In the genomic region with DNA sequence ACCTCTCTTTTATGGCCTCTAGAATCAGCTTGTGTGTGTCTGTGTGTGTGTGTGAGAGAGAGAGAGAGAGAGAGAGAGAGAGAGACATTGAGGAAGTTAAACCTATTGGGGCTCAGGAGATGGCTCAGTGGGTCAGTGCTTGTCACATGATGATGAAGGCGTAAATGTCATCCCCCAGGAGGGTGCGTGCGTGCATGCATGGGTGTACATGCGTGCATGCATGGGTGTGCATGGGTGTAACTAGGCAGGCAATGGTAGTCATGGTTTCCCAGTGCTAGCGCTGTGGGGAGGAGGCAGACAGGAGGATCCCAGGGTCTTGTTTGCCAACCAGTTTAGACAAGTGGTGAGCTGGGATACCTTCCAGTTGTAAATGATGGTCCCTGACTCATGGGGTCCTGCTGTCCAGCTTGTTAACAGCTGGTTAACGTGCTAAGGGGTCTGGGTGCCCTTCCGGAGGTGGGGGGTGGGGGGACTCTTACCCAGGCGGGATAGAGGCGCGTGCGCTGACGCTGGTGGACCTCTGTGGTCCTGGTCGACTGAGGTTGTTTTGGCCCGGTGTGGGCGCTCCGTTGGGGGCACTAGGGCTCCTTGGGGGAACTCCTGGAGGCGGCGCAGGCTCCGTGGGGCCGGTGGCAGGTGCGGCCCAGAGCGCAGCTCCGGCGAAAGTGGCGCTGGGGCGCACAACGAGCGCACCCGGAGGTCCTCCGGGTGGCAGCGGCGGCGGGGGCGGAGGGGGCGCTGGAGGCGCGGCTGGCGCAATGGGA, we compare ENCODE assay signal across 9 mouse cellular contexts. TPM values are rescaled to one million over a fixed set of nuclear protein-coding genes. Genes with fewer than 3 reads are reported as not detected.
DNase-seq lines count a peak whose midpoint lies in the region; ATAC-seq and TF ChIP-seq lines count a peak whose summit lies in the region.
"Had no signal": no experiment of that assay in that cellular context is flagged by ENCODE, and none has a peak within 500 bp of the region (broad histone marks: within the 10 kb centered on the region; RNA-seq: fewer than 3 reads in every experiment).

No protein-coding gene starts in this region.

- H3K4me1 ChIP-seq in forebrain, embryonic 11.5 days (replicated peaks; ENCODE audit: control insufficient read depth, insufficient read depth, low read length) = peaks cover 5% of the 10 kb centered on the region; the same call in 1 of the 2 replicates
- H3K4me1 ChIP-seq in forebrain, postnatal 0 days (ENCODE audit: insufficient read depth) = no peaks in the 10 kb centered on the region
- H3K4me1 ChIP-seq in lung, embryonic 15.5 days = no peaks in the 10 kb centered on the region
- no peaks in the 10 kb centered on the region for H3K4me1 ChIP-seq in lung, postnatal 0 days (ENCODE audit: insufficient read depth, low read depth, low read length)
- H3K4me1 ChIP-seq in forebrain, embryonic 12.5 days = peaks cover 22% of the 10 kb centered on the region
- peaks cover 32% of the 10 kb centered on the region for H3K4me1 ChIP-seq in midbrain, embryonic 15.5 days

- peak overlapping the region; percentile 43 for H3K4me2 ChIP-seq in forebrain, embryonic 11.5 days (ENCODE audit: low read depth, low read length, severe bottlenecking)
- H3K4me2 ChIP-seq in forebrain, postnatal 0 days (ENCODE audit: low read depth) = no peak overlapping the region
- peak overlapping the region; percentile 26; the same call in 1 of the 2 replicates for H3K4me2 ChIP-seq in lung, embryonic 15.5 days
- H3K4me2 ChIP-seq in lung, postnatal 0 days (replicated peaks; ENCODE audit: low read depth, low read length) = no peak overlapping the region
- peak overlapping the region; percentile 38 for H3K4me2 ChIP-seq in forebrain, embryonic 12.5 days
- peak overlapping the region; percentile 1; the same call in 1 of the 2 replicates for H3K4me2 ChIP-seq in midbrain, embryonic 15.5 days

- no peak for ATAC-seq in forebrain, embryonic 11.5 days (replicated peaks; ENCODE audit: low FRiP score)
- ATAC-seq in forebrain, postnatal 0 days = no peak
- no peak for ATAC-seq in lung, embryonic 15.5 days (ENCODE audit: borderline replicate concordance, extremely low read depth, low FRiP score, low TSS enrichment)
- no peak for ATAC-seq in lung, postnatal 0 days
- ATAC-seq in forebrain, embryonic 12.5 days (ENCODE audit: low FRiP score) = no peak
- ATAC-seq in midbrain, embryonic 15.5 days (replicated peaks) = no peak

- TF ChIP-seq CTCF in forebrain, postnatal 0 days (IDR thresholded peaks at IDR 0.05; ENCODE audit: low read depth) = no peak
- no peak for TF ChIP-seq CTCF in lung, postnatal 0 days (IDR thresholded peaks at IDR 0.05)

- no peak overlapping the region; the same call in 1 of the 2 replicates for H3K9ac ChIP-seq in forebrain, embryonic 11.5 days (ENCODE audit: low read length)
- H3K9ac ChIP-seq in forebrain, postnatal 0 days = no peak overlapping the region
- H3K9ac ChIP-seq in lung, embryonic 15.5 days = no peak overlapping the region
- H3K9ac ChIP-seq in lung, postnatal 0 days (replicated peaks; ENCODE audit: low read depth) = no peak overlapping the region
- H3K9ac ChIP-seq in forebrain, embryonic 12.5 days = no peak overlapping the region
- H3K9ac ChIP-seq in midbrain, embryonic 15.5 days = no peak overlapping the region

- WGBS in forebrain, embryonic 11.5 days = 14% methylated on average over 38 of the region's 38 CpGs
- 18% methylated on average over 38 of the region's 38 CpGs for WGBS in forebrain, postnatal 0 days
- WGBS in lung, embryonic 15.5 days = 17% methylated on average over 35 of the region's 38 CpGs
- 18% methylated on average over 36 of the region's 38 CpGs for WGBS in lung, postnatal 0 days
- 13% methylated on average over 34 of the region's 38 CpGs for WGBS in forebrain, embryonic 12.5 days
- 16% methylated on average over 37 of the region's 38 CpGs for WGBS in midbrain, embryonic 15.5 days

- intact Hi-C loops in left cerebral cortex, postnatal 14 days (cut with DNase I) = no loop called here

- H3K27ac ChIP-seq in forebrain, embryonic 11.5 days (ENCODE audit: low read depth, low read length) = no peak overlapping the region
- H3K27ac ChIP-seq in forebrain, postnatal 0 days (ENCODE audit: low read depth, low read length) = no peak overlapping the region
- H3K27ac ChIP-seq in lung, embryonic 15.5 days = no peak overlapping the region
- H3K27ac ChIP-seq in lung, postnatal 0 days (ENCODE audit: low read length) = no peak overlapping the region
- H3K27ac ChIP-seq in forebrain, embryonic 12.5 days = no peak overlapping the region
- H3K27ac ChIP-seq in midbrain, embryonic 15.5 days = no peak overlapping the region

- no peaks in the 10 kb centered on the region for H3K9me3 ChIP-seq in forebrain, embryonic 11.5 days (ENCODE audit: control insufficient read depth, low read length)
- H3K9me3 ChIP-seq in forebrain, postnatal 0 days (ENCODE audit: low read length) = no peaks in the 10 kb centered on the region
- no peaks in the 10 kb centered on the region for H3K9me3 ChIP-seq in lung, embryonic 15.5 days
- no peaks in the 10 kb centered on the region for H3K9me3 ChIP-seq in lung, postnatal 0 days (ENCODE audit: low read length)
- no peaks in the 10 kb centered on the region for H3K9me3 ChIP-seq in forebrain, embryonic 12.5 days
- no peaks in the 10 kb centered on the region for H3K9me3 ChIP-seq in midbrain, embryonic 15.5 days

- H3K36me3 ChIP-seq in forebrain, embryonic 11.5 days (ENCODE audit: control insufficient read depth, insufficient read depth, low read length) = no peaks in the 10 kb centered on the region
- peaks cover 38% of the 10 kb centered on the region for H3K36me3 ChIP-seq in forebrain, postnatal 0 days (ENCODE audit: insufficient read depth)
- no peaks in the 10 kb centered on the region for H3K36me3 ChIP-seq in lung, embryonic 15.5 days
- H3K36me3 ChIP-seq in lung, postnatal 0 days (ENCODE audit: insufficient read depth, low read length) = no peaks in the 10 kb centered on the region
- H3K36me3 ChIP-seq in forebrain, embryonic 12.5 days (replicated peaks) = peaks cover 3% of the 10 kb centered on the region; the same call in 1 of the 2 replicates
- H3K36me3 ChIP-seq in midbrain, embryonic 15.5 days (replicated peaks) = peaks cover 9% of the 10 kb centered on the region; the same call in 1 of the 2 replicates

- no peak for TF ChIP-seq EP300 in lung, postnatal 0 days (IDR thresholded peaks at IDR 0.05)

- peak overlapping the region; percentile 10 for H3K4me3 ChIP-seq in forebrain, embryonic 11.5 days (ENCODE audit: low read depth, low read length)
- no peak overlapping the region for H3K4me3 ChIP-seq in forebrain, postnatal 0 days (ENCODE audit: low read depth, low read length)
- H3K4me3 ChIP-seq in lung, embryonic 15.5 days = peak overlapping the region; percentile 3; the same call in 1 of the 2 replicates
- H3K4me3 ChIP-seq in lung, postnatal 0 days (ENCODE audit: low read depth, low read length) = no peak overlapping the region
- peak overlapping the region; percentile 19; the same call in 1 of the 2 replicates for H3K4me3 ChIP-seq in forebrain, embryonic 12.5 days (replicated peaks)
- no peak overlapping the region for H3K4me3 ChIP-seq in midbrain, embryonic 15.5 days

- peaks cover 41% of the 10 kb centered on the region for H3K27me3 ChIP-seq in forebrain, embryonic 11.5 days (ENCODE audit: control insufficient read depth, insufficient read depth, low read length)
- H3K27me3 ChIP-seq in forebrain, postnatal 0 days (ENCODE audit: insufficient read depth, low read length) = no peaks in the 10 kb centered on the region; the same call in 1 of the 2 replicates
- H3K27me3 ChIP-seq in lung, embryonic 15.5 days = peaks cover 71% of the 10 kb centered on the region
- H3K27me3 ChIP-seq in lung, postnatal 0 days (replicated peaks; ENCODE audit: insufficient read depth, low read length) = peaks cover 28% of the 10 kb centered on the region
- peaks cover 74% of the 10 kb centered on the region for H3K27me3 ChIP-seq in forebrain, embryonic 12.5 days
- peaks cover 19% of the 10 kb centered on the region for H3K27me3 ChIP-seq in midbrain, embryonic 15.5 days (replicated peaks)

- no peak for DNase-seq in forebrain, embryonic 11.5 days (ENCODE audit: low spot score)
- no peak for DNase-seq in forebrain, postnatal 0 days
- DNase-seq in lung, postnatal 0 days (ENCODE audit: low spot score) = no peak
- DNase-seq in left cerebral cortex, postnatal 14 days (ENCODE audit: low spot score in 2 of 2) = no peak
- no peak for DNase-seq in left cerebral cortex, adult 8-10 months (ENCODE audit: low spot score in 2 of 2)
- DNase-seq: kidney, postnatal 36 days had no signal

RNA-seq across cellular contexts. Expression of gene Dtx1, which starts 17.6 kb away (rescaled TPM):
- polyA plus RNA-seq in forebrain, embryonic 11.5 days (2014; fragmentation: Nextera tagmentation; extraction: Ambion mirVana) = 6.4 and 6.6 TPM in 2 replicates
- total RNA-seq in forebrain, postnatal 0 days (2014; rRNA removed) = 154 and 193 TPM in 2 replicates
- polyA plus RNA-seq in forebrain, postnatal 0 days (2015; fragmentation: Nextera tagmentation; extraction: Ambion mirVana) = 59.4 and 65.2 TPM in 2 replicates
- polyA plus RNA-seq in lung, embryonic 15.5 days (2015; fragmentation: Nextera tagmentation; extraction: Ambion mirVana) = 2.5 and 3.8 TPM in 2 replicates
- 0.48 and 0.70 TPM in 2 replicates for polyA plus RNA-seq in lung, postnatal 0 days (2015; fragmentation: Nextera tagmentation; extraction: Ambion mirVana)
- 17.1 and 18.1 TPM in 2 replicates for polyA plus RNA-seq in forebrain, embryonic 12.5 days (2016; fragmentation: Nextera tagmentation; extraction: Ambion mirVana)
- 64.5 and 68.9 TPM in 2 replicates for polyA plus RNA-seq in midbrain, embryonic 15.5 days (2015; fragmentation: Nextera tagmentation; extraction: Ambion mirVana)
- total RNA-seq in left cerebral cortex, postnatal 14 days (2021) = 10 to 100 TPM; 72.6 to 80.1 TPM
- total RNA-seq in left cerebral cortex, adult 8-10 months (2022) = 10 to 100 TPM; 64.7 to 71.7 (median 69.7) TPM

RNA-seq across cellular contexts. Expression of gene Rasal1, which starts 45.5 kb away (rescaled TPM):
- polyA plus RNA-seq in forebrain, embryonic 11.5 days (2014; fragmentation: Nextera tagmentation; extraction: Ambion mirVana) = not detected in 2 replicates
- 25.9 and 36.8 TPM in 2 replicates for total RNA-seq in forebrain, postnatal 0 days (2014; rRNA removed)
- polyA plus RNA-seq in forebrain, postnatal 0 days (2015; fragmentation: Nextera tagmentation; extraction: Ambion mirVana) = 14.0 and 20.0 TPM in 2 replicates
- polyA plus RNA-seq in lung, embryonic 15.5 days (2015; fragmentation: Nextera tagmentation; extraction: Ambion mirVana) = 0.05 and 0.27 TPM in 2 replicates
- not detected in 2 replicates for polyA plus RNA-seq in lung, postnatal 0 days (2015; fragmentation: Nextera tagmentation; extraction: Ambion mirVana)
- 0.17 and 0.20 TPM in 2 replicates for polyA plus RNA-seq in forebrain, embryonic 12.5 days (2016; fragmentation: Nextera tagmentation; extraction: Ambion mirVana)
- polyA plus RNA-seq in midbrain, embryonic 15.5 days (2015; fragmentation: Nextera tagmentation; extraction: Ambion mirVana) = 1.0 and 1.6 TPM in 2 replicates
- total RNA-seq in left cerebral cortex, postnatal 14 days (2021) = 100 to 1,000 TPM in 1 of 2 experiments, 10 to 100 TPM in 1; 94.2 to 107 TPM
- total RNA-seq in left cerebral cortex, adult 8-10 months (2022) = 10 to 100 TPM; 68.8 to 89.5 (median 83.1) TPM

RNA-seq across cellular contexts. Expression of gene Oas2, which starts 55.5 kb away (rescaled TPM):
- 0.15 TPM in 1 of 2 replicates, not detected in the other for polyA plus RNA-seq in forebrain, embryonic 11.5 days (2014; fragmentation: Nextera tagmentation; extraction: Ambion mirVana)
- total RNA-seq in forebrain, postnatal 0 days (2014; rRNA removed) = 0.38 and 0.71 TPM in 2 replicates
- polyA plus RNA-seq in forebrain, postnatal 0 days (2015; fragmentation: Nextera tagmentation; extraction: Ambion mirVana) = 0.19 and 0.30 TPM in 2 replicates
- polyA plus RNA-seq in lung, embryonic 15.5 days (2015; fragmentation: Nextera tagmentation; extraction: Ambion mirVana) = 0.30 and 0.34 TPM in 2 replicates
- polyA plus RNA-seq in lung, postnatal 0 days (2015; fragmentation: Nextera tagmentation; extraction: Ambion mirVana) = 0.21 and 0.31 TPM in 2 replicates
- polyA plus RNA-seq in forebrain, embryonic 12.5 days (2016; fragmentation: Nextera tagmentation; extraction: Ambion mirVana) = 0.10 and 0.17 TPM in 2 replicates
- 0.43 and 0.59 TPM in 2 replicates for polyA plus RNA-seq in midbrain, embryonic 15.5 days (2015; fragmentation: Nextera tagmentation; extraction: Ambion mirVana)
- under 1 TPM in 1 of 2 experiments, not detected in 1; 0.40 TPM for total RNA-seq in left cerebral cortex, postnatal 14 days (2021)
- under 1 TPM in 2 of 4 experiments, not detected in 2; 0.21 to 0.27 TPM for total RNA-seq in left cerebral cortex, adult 8-10 months (2022)

Comparison
In these comparisons a context has a peak if more than half of its experiments do, and no peak if none do; other contexts are left out.
1. H3K4me2 ChIP-seq: peak in forebrain, embryonic 11.5 days (single experiment), lung, embryonic 15.5 days (single experiment), forebrain, embryonic 12.5 days (single experiment) and midbrain, embryonic 15.5 days (single experiment); none in forebrain, postnatal 0 days (single experiment) and lung, postnatal 0 days (single experiment).
2. H3K4me3 ChIP-seq: peak in forebrain, embryonic 11.5 days (single experiment), lung, embryonic 15.5 days (single experiment) and forebrain, embryonic 12.5 days (single experiment); none in forebrain, postnatal 0 days (single experiment), lung, postnatal 0 days (single experiment) and midbrain, embryonic 15.5 days (single experiment).